Mouse (Mus musculus) ES-CJ7 (cell line): ENCODE measurements around the gene Mepce.

Experiments used
- DNase-seq: peaks from one replicate; pipeline ENCODE4 v3.0.0; 2011; ENCODE audit warnings: low read depth, low spot score

Gene Mepce

GRCm38 (mm10) chr5:137741023-137741931 is 46.2 kb downstream of the Mepce start, which contains the start of gene Nyap1:
TSS of gene Nyap1 (minus strand) at chr5:137741607.
- DNase-seq: peak; percentile 91

- DNase-seq: no peak
Observed at GRCm38 (mm10) chr5:137740506-137740905, 46.9 kb downstream of the Mepce start.

- no peak for DNase-seq
Observed at GRCm38 (mm10) chr5:137739471-137739870, 48.0 kb downstream of the Mepce start.

- no peak for DNase-seq
Observed at GRCm38 (mm10) chr5:137738516-137738915, 48.9 kb downstream of the Mepce start.

- DNase-seq: peak; percentile 65
Observed at GRCm38 (mm10) chr5:137737400-137737940, 50.0 kb downstream of the Mepce start.

GRCm38 (mm10) chr5:137734289-137735061 is 53.0 kb downstream of the Mepce start:
- peak; percentile 89 for DNase-seq

- no peak for DNase-seq
Observed at GRCm38 (mm10) chr5:137733638-137734288, 53.7 kb downstream of the Mepce start.
